Mouse (Mus musculus) natural killer cell, adult 2 months (primary cell): Measurements from ENCODE around the gene Fam189a1.

ENCODE experiments used
- DNase-seq, 2 experiments: peaks; one replicate each; pipeline ENCODE4 v3.0.0; 2022; ENCODE audit warnings: low spot score in 2 of 2

Fam189a1 gene

DNA sequence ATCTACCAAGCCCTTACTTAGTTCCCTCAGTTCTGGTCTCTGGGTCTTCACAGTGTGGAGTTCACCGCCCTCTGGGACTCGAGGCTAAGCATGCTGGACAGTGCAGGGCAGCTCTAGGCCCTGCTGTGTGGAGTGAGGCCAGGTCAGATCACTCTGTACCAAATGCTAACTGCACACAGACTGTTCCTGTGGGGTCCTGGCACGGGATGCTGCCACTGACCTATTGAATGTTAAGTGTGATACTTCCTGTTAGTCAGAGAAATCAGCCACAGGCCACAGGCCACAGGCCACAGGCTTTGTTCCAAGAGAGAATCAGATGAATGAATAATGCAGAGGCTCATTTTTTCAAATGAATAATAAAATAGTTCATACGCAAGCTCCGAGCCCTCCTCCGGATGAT, 112.1 kb downstream of the Fam189a1 start:
- DNase-seq: no peak

DNA sequence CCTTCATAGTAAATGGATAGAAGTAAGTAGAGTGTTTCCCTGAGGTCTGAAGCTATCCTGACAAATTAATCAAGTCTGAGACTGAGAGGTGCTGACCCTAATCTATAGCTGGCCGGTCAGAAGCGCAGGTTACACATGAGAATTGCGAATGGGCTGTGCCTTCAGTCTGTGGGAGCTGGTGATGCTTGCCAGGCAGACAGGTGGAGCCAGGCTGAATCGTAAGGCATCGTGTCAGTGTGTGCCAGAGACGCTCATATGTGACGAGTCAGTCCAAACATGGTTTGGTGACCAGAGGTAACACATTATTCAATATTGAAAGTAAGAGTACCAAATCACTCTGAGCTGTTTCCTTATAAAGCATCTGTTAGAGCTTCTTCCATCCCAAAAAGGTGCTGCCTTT, 115.3 kb downstream of the Fam189a1 start:
- no peak for DNase-seq

DNA sequence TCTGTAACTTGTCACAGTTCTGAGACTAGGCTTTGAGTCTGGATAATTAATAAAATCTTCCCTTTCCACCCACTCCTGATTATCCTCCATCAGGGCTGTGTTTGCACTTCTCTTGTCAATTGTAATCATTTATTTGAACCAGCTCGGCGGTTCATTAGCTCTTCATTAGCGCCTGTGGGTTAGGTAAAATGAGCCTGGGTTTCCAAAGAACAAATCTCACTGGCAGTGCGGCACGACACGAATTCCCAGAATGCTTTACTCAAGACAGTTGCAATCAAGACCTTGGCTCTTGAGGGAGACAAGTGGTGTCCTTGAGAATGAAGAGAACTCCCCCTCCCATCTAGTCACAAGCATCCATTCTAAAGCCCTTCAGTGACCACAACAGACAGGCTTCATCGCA, 124.6 kb downstream of the Fam189a1 start:
- DNase-seq: no peak

GRCm38 (mm10) chr7:65031195-65031594, 125.2 kb downstream of the Fam189a1 start:
- no peak for DNase-seq

GRCm38 (mm10) chr7:65029985-65030384, 126.4 kb downstream of the Fam189a1 start:
- no peak for DNase-seq

- no peak for DNase-seq
Measured at GRCm38 (mm10) chr7:65021298-65021697, 135.1 kb downstream of the Fam189a1 start.

GRCm38 (mm10) chr7:65018036-65018679, 138.2 kb downstream of the Fam189a1 start:
- no peak for DNase-seq

GRCm38 (mm10) chr7:65017348-65017747, 139.0 kb downstream of the Fam189a1 start:
- no peak for DNase-seq

DNA sequence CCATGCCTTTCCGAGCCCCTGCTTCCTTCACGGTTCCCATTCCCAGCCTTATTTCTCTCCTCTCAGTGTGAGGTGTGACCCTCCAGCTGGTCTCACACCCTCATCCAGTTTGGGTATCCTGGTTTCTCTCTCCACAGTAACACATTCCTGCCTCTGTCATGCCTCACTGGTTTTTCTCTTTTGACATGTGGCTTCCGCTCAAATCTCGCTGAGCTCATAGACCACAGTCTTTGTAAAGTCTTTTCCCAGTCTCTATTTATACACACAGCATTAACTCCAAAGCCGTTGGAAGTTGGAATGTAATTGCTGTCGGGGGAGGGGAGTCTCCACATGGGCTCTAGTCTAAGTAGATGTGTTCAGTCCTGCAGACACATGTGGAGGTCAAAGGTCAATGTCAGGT, 145.2 kb downstream of the Fam189a1 start:
- DNase-seq: no peak

DNA sequence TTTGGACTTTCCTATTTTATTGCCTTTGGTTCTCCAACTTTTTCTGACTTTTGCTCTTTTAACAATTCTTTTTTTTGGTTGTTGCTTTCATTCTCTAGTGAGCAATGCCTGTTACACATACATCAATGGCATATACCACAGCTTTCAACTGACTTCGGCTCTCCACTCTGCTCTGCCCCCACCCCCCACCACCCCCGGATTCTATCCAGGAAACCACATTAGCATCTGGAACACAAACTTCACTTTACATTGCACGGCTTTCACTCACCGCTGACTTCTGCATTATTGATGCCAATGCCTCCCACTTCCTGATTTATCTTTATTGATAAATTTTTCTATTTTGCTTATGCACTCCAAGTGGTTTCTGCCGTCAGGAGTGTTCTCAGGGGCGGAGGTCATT, 146.1 kb downstream of the Fam189a1 start:
- DNase-seq: no peak

GRCm38 (mm10) chr7:65005731-65006130, 150.6 kb downstream of the Fam189a1 start:
- no peak for DNase-seq

DNA sequence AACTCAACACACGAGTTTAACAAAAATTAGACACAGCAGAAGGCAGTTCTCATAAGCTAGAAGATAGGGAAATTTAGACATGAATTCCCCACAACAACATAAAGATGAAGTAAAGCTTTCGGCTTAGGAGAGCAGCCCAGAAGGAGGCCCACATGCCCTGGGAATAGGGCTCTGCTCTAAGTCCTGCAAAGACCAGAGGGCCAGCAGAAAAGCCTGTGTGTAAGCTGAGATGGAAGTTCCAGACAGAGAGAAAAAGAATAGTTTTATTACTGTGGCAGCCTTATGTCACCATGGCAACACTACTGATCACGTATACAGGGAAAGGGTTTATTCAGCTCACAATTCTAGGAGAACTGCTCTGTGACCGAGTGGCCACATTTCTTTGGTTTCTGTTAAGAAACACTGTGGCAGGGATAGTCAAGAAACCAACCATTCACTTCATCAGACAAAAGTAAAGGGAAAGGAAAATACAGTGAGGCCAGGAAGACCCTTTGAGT, 156.6 kb downstream of the Fam189a1 start:
- no peak for DNase-seq

DNA sequence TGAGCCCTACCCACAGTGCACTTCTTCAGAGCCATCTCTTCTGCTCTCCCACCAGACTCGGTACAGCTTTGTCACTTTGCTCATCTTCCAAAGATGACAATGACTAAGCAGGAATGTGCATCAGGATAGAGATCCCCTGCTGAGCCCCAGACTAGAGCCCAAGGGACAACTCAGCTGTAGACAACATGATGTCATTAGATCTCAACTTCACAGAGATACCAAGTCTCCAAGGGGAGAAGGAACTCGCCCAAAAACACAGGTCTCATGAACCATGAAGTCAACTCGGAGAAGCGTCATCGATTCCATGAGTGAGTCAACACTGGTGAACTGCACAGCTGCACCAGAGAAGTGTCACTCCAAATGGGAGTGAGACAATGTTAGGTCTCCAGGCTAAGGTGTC, 158.6 kb downstream of the Fam189a1 start:
- DNase-seq: no peak

GRCm38 (mm10) chr7:64995946-64996444, 160.4 kb downstream of the Fam189a1 start:
- no peak for DNase-seq

DNA sequence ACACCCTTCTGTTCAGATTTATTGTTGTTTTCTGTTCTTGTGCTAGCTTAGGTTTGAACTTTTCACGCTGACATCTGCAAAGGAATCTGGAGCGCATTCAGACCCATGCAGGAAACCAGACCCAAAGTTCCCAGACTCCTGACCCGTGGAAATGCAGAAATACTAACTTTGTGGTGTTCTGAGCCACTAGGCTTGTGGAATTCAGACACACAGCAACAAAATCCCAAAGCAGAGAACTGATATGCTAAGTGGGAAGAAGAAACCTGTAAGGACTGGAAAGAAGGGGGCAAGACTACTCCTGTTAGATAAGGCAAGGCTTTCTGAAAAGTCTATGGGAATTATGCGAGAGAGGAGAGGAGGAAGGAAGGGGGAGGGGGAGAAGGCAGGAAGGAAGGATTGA, 167.0 kb downstream of the Fam189a1 start:
- no peak for DNase-seq

GRCm38 (mm10) chr7:64988015-64988414, 168.4 kb downstream of the Fam189a1 start:
- no peak for DNase-seq

- no peak for DNase-seq
Measured at GRCm38 (mm10) chr7:64984468-64985120, 171.8 kb downstream of the Fam189a1 start.

DNA sequence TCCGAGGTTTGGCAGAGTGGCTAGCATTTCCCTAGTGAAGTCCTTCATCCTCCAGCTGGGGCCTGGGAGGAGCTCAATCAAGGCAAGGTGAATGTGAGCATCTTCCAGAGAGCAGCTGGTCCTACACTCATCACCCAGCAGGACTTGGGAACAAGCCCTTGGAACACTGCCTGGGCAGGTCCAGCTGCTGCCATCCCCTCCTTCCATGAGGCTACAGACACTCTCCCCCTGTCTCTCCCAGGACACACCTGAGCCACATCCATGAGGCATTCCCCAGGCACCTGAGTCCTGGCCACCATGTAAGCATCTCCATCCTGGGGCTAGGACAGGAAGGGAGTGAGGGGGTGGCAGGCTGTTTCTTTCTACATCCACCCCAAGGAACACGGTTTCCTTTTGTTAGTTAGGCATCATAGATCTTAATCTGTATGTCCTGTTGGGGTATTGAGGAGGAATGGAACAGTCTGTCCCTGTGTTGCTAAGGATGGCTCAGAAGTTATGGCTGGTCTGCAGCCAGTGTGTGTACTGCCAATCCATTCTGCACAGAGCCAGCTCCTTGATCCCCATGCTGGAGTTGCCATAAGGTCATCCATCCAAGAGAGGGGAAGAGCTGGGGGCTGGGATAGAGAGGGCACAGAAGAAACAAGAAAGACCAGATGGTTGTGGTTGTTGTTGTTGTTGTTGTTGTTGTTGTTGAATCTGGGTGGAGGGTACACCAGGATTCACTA, 174.7 kb downstream of the Fam189a1 start:
- no peak for DNase-seq

DNA sequence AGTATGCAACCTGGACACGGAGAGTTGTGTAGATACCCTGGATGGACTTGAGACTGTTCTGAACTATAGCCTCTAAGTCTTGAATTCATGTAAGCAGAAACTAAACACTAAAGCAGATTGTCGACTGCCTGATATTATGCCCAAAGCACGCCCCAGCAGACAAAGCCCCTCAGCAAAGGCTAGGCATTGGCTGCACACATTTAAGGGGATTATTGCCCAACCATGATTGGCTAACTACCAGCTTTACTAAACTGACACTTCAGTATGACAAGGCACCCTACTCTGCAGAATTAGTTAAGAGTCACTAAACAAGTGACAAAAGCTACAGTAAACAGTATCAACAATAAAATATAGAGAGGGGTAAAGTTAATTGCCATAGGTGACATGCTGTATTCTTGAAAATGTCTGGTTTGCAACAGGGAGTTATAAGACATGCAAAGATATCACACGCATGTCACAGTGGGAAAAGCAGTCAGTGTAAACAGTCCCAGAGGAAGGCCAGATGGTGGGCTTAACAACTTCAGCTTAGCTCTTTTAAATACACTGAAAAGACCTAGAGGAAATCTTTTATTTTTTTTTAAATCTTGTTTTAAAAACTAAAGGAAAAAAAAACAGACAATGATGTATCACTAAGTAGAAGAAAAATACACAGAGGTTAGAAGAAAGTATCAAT, 182.6 kb downstream of the Fam189a1 start:
- no peak for DNase-seq

GRCm38 (mm10) chr7:64962128-64962527, 194.2 kb downstream of the Fam189a1 start:
- DNase-seq: no peak

GRCm38 (mm10) chr7:64959087-64959486, 197.3 kb downstream of the Fam189a1 start:
- DNase-seq: no peak

DNA sequence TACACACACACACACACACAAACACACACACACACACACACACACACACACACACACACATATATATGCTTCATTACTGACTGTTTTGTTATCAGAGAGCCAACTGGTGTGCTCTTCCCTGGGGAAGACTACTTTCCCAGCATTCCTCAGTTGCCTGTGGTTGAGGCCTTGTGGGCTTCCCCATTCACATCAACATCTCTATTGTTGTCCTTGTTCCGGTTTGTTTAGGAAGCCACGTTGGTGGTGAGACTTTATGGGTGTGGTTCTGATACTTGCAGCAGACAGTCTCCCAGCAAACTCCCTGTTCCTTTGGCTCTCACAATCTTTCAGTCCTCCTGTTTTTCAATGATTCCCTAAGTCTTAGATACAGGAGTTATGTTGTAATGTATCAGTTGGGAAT, 204.2 kb downstream of the Fam189a1 start:
- no peak for DNase-seq
